Mouse (Mus musculus): Measurements from ENCODE around the gene B3gnt3. TPM values are rescaled to one million over a fixed set of nuclear protein-coding genes. Genes with fewer than 3 reads are reported as not detected.
A peak's percentile ranks its signal among the peaks of the same experiment; 100 is the strongest.

B3gnt3 gene
- total RNA-seq, 1 experiment = 1.3 TPM

- H3K4me3 ChIP-seq (ENCODE audit: insufficient read depth in 1 of 2, low read depth in 1 of 2, low read length in 2 of 2, poor library complexity in 1 of 2, severe bottlenecking in 1 of 2) = peak overlapping the region; percentile 3 to 5; a peak in 1 of 4 replicates
- peak overlapping the region; percentile 19 for H3K9ac ChIP-seq (ENCODE audit: insufficient read depth, low read depth, low read length, poor library complexity, severe bottlenecking)
- H3K27ac ChIP-seq (ENCODE audit: insufficient read depth, low read depth, low read length, poor library complexity, severe bottlenecking) = no peak overlapping the region
- H3K36me3 ChIP-seq (ENCODE audit: control insufficient read depth, insufficient read depth, low read length, poor library complexity, severe bottlenecking) = no peaks in the 10 kb centered on the region
- H3K9me3 ChIP-seq (ENCODE audit: control insufficient read depth, insufficient read depth, low read depth, low read length) = no peaks in the 10 kb centered on the region
- peaks cover 3 to 14% of the 10 kb centered on the region in 2 experiments; a peak in 3 of 4 replicates for H3K4me1 ChIP-seq (ENCODE audit: control insufficient read depth in 2 of 2, insufficient read depth in 2 of 2, low read length in 2 of 2, poor library complexity in 1 of 2)
- DNase-seq (ENCODE audit: low read depth, low spot score) = no peak
- TF ChIP-seq ZC3H11A (IDR thresholded peaks at IDR 0.05; ENCODE audit: borderline replicate concordance, low read depth, low read length) (no peak), CHD2 (IDR thresholded peaks at IDR 0.05; ENCODE audit: low read depth, low read length) (no peak), MAFK (IDR thresholded peaks at IDR 0.05; ENCODE audit: insufficient read depth, low read depth, low read length) (no peak), HCFC1 (IDR thresholded peaks at IDR 0.05; ENCODE audit: borderline replicate concordance, insufficient read depth, low read length) (no peak), ZNF384 (IDR thresholded peaks at IDR 0.05; ENCODE audit: low read depth, low read length) (no peak)
- in situ Hi-C loops (cut with MboI; ENCODE audit: low sequenced_read_pairs in 2 of 2, unreplicated experiment in 2 of 2) = no loop called here
These were observed 21.5 kb upstream of the B3gnt3 start for GRCm38 (mm10) chr8:71723047-71723551.

- no peak overlapping the region for H3K4me3 ChIP-seq (ENCODE audit: insufficient read depth in 1 of 2, low read depth in 1 of 2, low read length in 2 of 2, poor library complexity in 1 of 2, severe bottlenecking in 1 of 2)
- no peak overlapping the region for H3K27ac ChIP-seq (ENCODE audit: insufficient read depth, low read depth, low read length, poor library complexity, severe bottlenecking)
- no peak for DNase-seq (ENCODE audit: low read depth, low spot score)
- H3K9ac ChIP-seq (ENCODE audit: insufficient read depth, low read depth, low read length, poor library complexity, severe bottlenecking) = no peak overlapping the region
- H3K4me1 ChIP-seq (ENCODE audit: control insufficient read depth in 2 of 2, insufficient read depth in 2 of 2, low read length in 2 of 2, poor library complexity in 1 of 2) = peaks cover 4 to 17% of the 10 kb centered on the region in 2 experiments; a peak in 3 of 4 replicates
- TF ChIP-seq HCFC1 (IDR thresholded peaks at IDR 0.05; ENCODE audit: borderline replicate concordance, insufficient read depth, low read length) = no peak
- no peak for TF ChIP-seq MAFK (IDR thresholded peaks at IDR 0.05; ENCODE audit: insufficient read depth, low read depth, low read length)
- no peak for TF ChIP-seq ZC3H11A (IDR thresholded peaks at IDR 0.05; ENCODE audit: borderline replicate concordance, low read depth, low read length)
- no peak for TF ChIP-seq CHD2 (IDR thresholded peaks at IDR 0.05; ENCODE audit: low read depth, low read length)
- TF ChIP-seq ZNF384 (IDR thresholded peaks at IDR 0.05; ENCODE audit: low read depth, low read length) = no peak
- peaks cover 8% of the 10 kb centered on the region; the same call in 1 of the 2 replicates for H3K36me3 ChIP-seq (ENCODE audit: control insufficient read depth, insufficient read depth, low read length, poor library complexity, severe bottlenecking)
- H3K9me3 ChIP-seq (ENCODE audit: control insufficient read depth, insufficient read depth, low read depth, low read length) = no peaks in the 10 kb centered on the region
- in situ Hi-C loops (cut with MboI; ENCODE audit: low sequenced_read_pairs in 2 of 2, unreplicated experiment in 2 of 2) = no loop called here
These were observed 18.4 kb upstream of the B3gnt3 start for GRCm38 (mm10) chr8:71719928-71720457.

DNA sequence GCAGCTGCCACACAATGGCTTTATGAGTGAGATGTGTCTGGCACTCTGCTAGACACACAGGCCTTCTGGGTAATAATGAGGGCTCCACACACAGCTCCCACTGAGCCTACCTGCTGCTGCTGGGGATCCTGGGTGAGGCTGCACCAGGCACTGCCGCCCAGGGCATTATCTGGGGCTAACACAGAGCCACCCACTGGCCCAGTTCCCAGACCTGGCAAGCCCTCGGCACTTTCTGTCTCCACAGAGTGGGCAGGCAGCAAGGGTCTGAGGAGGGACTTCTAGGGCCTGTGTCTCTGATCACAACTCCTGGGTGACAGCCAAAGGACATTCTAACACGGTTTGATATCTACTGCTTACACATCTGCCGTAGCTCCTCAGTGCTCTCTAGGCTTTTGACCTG is 17.6 kb upstream of the B3gnt3 start:
- peaks cover 8% of the 10 kb centered on the region; the same call in 1 of the 2 replicates for H3K36me3 ChIP-seq (ENCODE audit: control insufficient read depth, insufficient read depth, low read length, poor library complexity, severe bottlenecking)
- H3K9me3 ChIP-seq (ENCODE audit: control insufficient read depth, insufficient read depth, low read depth, low read length) = no peaks in the 10 kb centered on the region
- in situ Hi-C loops (cut with MboI; ENCODE audit: low sequenced_read_pairs in 2 of 2, unreplicated experiment in 2 of 2) = no loop called here
- no peak overlapping the region for H3K27ac ChIP-seq (ENCODE audit: insufficient read depth, low read depth, low read length, poor library complexity, severe bottlenecking)
- no peak overlapping the region for H3K9ac ChIP-seq (ENCODE audit: insufficient read depth, low read depth, low read length, poor library complexity, severe bottlenecking)
- DNase-seq (ENCODE audit: low read depth, low spot score) = no peak
- TF ChIP-seq HCFC1 (IDR thresholded peaks at IDR 0.05; ENCODE audit: borderline replicate concordance, insufficient read depth, low read length) = no peak
- no peak for TF ChIP-seq MAFK (IDR thresholded peaks at IDR 0.05; ENCODE audit: insufficient read depth, low read depth, low read length)
- TF ChIP-seq ZNF384 (IDR thresholded peaks at IDR 0.05; ENCODE audit: low read depth, low read length) = no peak
- TF ChIP-seq ZC3H11A (IDR thresholded peaks at IDR 0.05; ENCODE audit: borderline replicate concordance, low read depth, low read length) = no peak
- TF ChIP-seq CHD2 (IDR thresholded peaks at IDR 0.05; ENCODE audit: low read depth, low read length) = no peak
- H3K4me3 ChIP-seq (ENCODE audit: insufficient read depth in 1 of 2, low read depth in 1 of 2, low read length in 2 of 2, poor library complexity in 1 of 2, severe bottlenecking in 1 of 2) = no peak overlapping the region
- peaks cover 2 to 13% of the 10 kb centered on the region in 2 experiments; a peak in 2 of 4 replicates for H3K4me1 ChIP-seq (ENCODE audit: control insufficient read depth in 2 of 2, insufficient read depth in 2 of 2, low read length in 2 of 2, poor library complexity in 1 of 2)

DNA sequence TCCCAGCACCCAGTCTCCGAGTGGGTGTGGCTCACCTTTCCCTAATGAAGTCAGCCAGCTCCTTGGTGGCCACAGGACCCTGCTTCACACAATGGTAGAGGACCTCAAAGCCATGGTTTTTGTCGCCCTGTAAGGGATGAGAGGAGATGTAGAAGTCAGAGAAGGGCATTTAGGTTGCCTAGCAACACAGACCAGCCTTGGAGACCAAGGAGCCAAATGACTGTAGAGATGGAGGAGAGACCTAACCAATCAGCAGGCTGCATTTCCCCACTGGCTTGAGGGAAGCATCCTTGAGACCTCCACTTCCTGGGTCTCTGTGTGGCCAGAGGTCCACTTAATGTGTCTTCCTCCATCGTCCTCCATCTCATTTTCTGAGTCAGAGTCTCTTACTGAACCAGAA is 16.7 kb upstream of the B3gnt3 start:
- Histone ChIP-seq H3K4me3 (ENCODE audit: insufficient read depth in 1 of 2, low read depth in 1 of 2, low read length in 2 of 2, poor library complexity in 1 of 2, severe bottlenecking in 1 of 2) (no peak overlapping the region), H3K27ac (ENCODE audit: insufficient read depth, low read depth, low read length, poor library complexity, severe bottlenecking) (no peak overlapping the region), H3K9ac (ENCODE audit: insufficient read depth, low read depth, low read length, poor library complexity, severe bottlenecking) (no peak overlapping the region), H3K9me3 (ENCODE audit: control insufficient read depth, insufficient read depth, low read depth, low read length) (no peaks in the 10 kb centered on the region), H3K4me1 (ENCODE audit: control insufficient read depth in 2 of 2, insufficient read depth in 2 of 2, low read length in 2 of 2, poor library complexity in 1 of 2) (peaks cover 2 to 10% of the 10 kb centered on the region in 2 experiments; a peak in 2 of 4 replicates), H3K36me3 (ENCODE audit: control insufficient read depth, insufficient read depth, low read length, poor library complexity, severe bottlenecking) (peaks cover 8% of the 10 kb centered on the region; the same call in 1 of the 2 replicates)
- in situ Hi-C loops (cut with MboI; ENCODE audit: low sequenced_read_pairs in 2 of 2, unreplicated experiment in 2 of 2) = no loop called here
- DNase-seq (ENCODE audit: low read depth, low spot score) = no peak
- TF ChIP-seq HCFC1 (IDR thresholded peaks at IDR 0.05; ENCODE audit: borderline replicate concordance, insufficient read depth, low read length) (no peak), MAFK (IDR thresholded peaks at IDR 0.05; ENCODE audit: insufficient read depth, low read depth, low read length) (no peak), ZC3H11A (IDR thresholded peaks at IDR 0.05; ENCODE audit: borderline replicate concordance, low read depth, low read length) (no peak), ZNF384 (IDR thresholded peaks at IDR 0.05; ENCODE audit: low read depth, low read length) (no peak), CHD2 (IDR thresholded peaks at IDR 0.05; ENCODE audit: low read depth, low read length) (no peak)

All from ES-E14 (cell line).